Mouse (Mus musculus): Measurements from ENCODE around the gene Masp2. TPM values are rescaled to one million over a fixed set of nuclear protein-coding genes. Genes with fewer than 3 reads are reported as not detected.

Gene Masp2
- polyA plus RNA-seq, 1 experiment: 1.6 TPM

DNA sequence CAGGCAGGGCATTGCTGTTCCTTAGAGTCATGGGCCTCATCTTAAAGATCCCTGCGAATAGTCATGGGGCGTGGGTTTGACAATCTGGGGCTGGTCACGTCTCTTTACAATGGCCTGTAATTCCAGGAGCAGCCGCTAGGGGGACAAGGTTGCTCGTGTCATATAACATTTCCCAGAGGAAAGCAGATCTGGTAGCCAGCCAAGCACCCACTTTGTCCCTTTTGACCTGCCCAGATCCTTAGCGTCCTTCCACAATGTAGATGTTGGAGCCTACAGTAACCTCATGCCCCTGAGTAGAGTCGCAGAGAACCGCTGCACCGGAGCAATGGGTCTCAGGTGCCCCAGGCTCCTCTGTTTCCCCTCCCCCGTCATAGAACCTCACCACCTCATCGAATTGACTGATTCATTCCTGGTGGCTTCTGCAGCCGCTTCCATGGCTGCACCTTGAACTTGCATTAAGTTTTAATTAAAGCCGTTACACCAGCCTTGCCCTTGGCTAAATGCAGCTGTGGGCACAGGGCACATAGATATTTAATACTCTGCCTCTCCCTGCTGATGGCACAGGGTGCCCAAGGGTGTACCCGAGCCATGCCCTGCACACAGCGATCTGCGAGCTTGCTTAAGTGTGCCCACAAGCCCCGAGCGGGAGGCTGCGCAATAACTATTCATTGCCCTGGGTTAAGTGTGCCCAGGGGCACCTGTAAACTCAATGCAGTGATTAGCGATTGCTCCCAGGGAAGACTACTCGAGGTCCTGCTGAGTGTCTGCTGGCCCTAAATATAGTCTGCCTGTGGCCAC lies 60.0 kb downstream of the Masp2 start:
- TF ChIP-seq CTCF (IDR thresholded peaks at IDR 0.05; ENCODE audit: borderline replicate concordance, extremely low read depth, insufficient read depth, insufficient read length) (peak; percentile 92), POLR2A (IDR thresholded peaks at IDR 0.05; ENCODE audit: borderline replicate concordance, extremely low read depth, insufficient read depth, insufficient read length, poor library complexity, severe bottlenecking) (no peak)

DNA sequence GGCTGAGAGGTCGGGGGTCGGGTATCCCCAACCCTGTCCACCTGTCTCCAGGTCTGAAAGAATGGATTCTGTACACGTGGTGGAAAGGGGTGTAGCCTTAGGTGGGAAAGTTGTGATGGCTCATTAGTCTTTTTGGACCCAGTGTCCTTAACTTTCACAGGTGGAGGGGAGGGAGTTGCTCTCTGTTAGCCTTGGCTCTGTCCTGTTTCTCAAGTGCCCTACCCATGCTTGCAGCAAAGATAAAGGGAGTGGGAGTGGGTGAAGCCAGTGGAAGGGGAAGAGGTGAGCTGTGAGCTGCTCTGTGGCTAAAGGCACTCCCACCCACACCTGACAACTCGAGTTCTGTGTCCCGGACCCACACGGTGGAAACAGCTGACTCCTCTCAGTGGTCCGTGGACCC lies 61.0 kb downstream of the Masp2 start:
- DNase-seq (ENCODE audit: low read depth): no peak
- TF ChIP-seq POLR2A (IDR thresholded peaks at IDR 0.05; ENCODE audit: borderline replicate concordance, extremely low read depth, insufficient read depth, insufficient read length, poor library complexity, severe bottlenecking) (no peak), CTCF (IDR thresholded peaks at IDR 0.05; ENCODE audit: borderline replicate concordance, extremely low read depth, insufficient read depth, insufficient read length) (no peak)

More for the DNA sequence above, 60.0 kb downstream of the Masp2 start:
- DNase-seq (ENCODE audit: low read depth): peak; percentile 71

DNA sequence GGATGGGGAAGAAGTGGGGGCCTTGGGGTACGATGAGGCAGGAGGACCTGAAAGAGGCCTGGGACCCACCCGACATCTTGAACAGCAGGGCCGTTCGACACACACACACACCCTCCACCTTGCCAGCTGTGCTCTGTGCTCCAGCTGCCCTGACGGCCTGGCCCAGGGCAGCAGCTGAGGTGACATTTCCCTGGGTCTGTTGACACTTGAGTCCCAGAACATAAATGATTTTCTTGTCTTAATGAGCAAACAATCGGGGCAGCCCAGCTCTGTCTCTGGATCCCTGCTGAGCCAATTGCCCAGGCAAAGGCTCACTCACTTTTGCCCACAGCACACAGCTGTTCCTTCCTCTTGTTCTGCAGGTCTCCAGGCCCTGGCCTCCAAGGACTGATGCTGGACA lies 61.7 kb downstream of the Masp2 start:
- no peak for TF ChIP-seq POLR2A (IDR thresholded peaks at IDR 0.05; ENCODE audit: borderline replicate concordance, extremely low read depth, insufficient read depth, insufficient read length, poor library complexity, severe bottlenecking)
- no peak for TF ChIP-seq CTCF (IDR thresholded peaks at IDR 0.05; ENCODE audit: borderline replicate concordance, extremely low read depth, insufficient read depth, insufficient read length)
- no peak for DNase-seq (ENCODE audit: low read depth)

Other genes with a start within 250 kb of the Masp2 start
- 15.8 and 16.7 TPM in 2 replicates for gene Ubiad1, start 157.8 kb upstream of the Masp2 start, polyA plus RNA-seq (2012; rRNA removed)
- 27.0 and 41.1 TPM in 2 replicates for gene Mtor, start 153.9 kb upstream of the Masp2 start, polyA plus RNA-seq (2012; rRNA removed)
- 0.05 and 0.08 TPM in 2 replicates for gene Angptl7, start 102.1 kb upstream of the Masp2 start, polyA plus RNA-seq (2012; rRNA removed)
- gene Exosc10, start 44.1 kb upstream of the Masp2 start, polyA plus RNA-seq (2012; rRNA removed): 59.7 and 71.3 TPM in 2 replicates
- 96.7 and 108 TPM in 2 replicates for gene Srm, start 11.1 kb upstream of the Masp2 start, polyA plus RNA-seq (2012; rRNA removed)
- 438 and 625 TPM in 2 replicates for gene Tardbp, start 24.5 kb downstream of the Masp2 start, polyA plus RNA-seq (2012; rRNA removed)
- gene Gm572, start 40.8 kb downstream of the Masp2 start, polyA plus RNA-seq (2012; rRNA removed): not detected in 2 replicates
- gene Casz1, start 201.9 kb downstream of the Masp2 start, polyA plus RNA-seq (2012; rRNA removed): 2.9 and 6.9 TPM in 2 replicates

Data from brain, embryonic 14.5 days (tissue).